Mouse (Mus musculus) C2C12 (cell line): ENCODE measurements around the gene Nbr1.

ENCODE experiments used
- CTCF ChIP-seq: IDR thresholded peaks from one replicate; pipeline ENCODE4 v1.5.1; 2011; ENCODE audit not compliant: control insufficient read depth, insufficient read depth, insufficient read length
- MYOD1 ChIP-seq: IDR thresholded peaks from one replicate; pipeline ENCODE4 v1.6.1; 2011; ENCODE audit warnings: low read depth; ENCODE audit not compliant: control insufficient read depth, insufficient read length
- USF1 ChIP-seq: IDR thresholded peaks from one replicate; pipeline ENCODE4 v1.6.1; 2011; ENCODE audit warnings: low read depth, mild to moderate bottlenecking, control low read depth, moderate library complexity

DNA sequence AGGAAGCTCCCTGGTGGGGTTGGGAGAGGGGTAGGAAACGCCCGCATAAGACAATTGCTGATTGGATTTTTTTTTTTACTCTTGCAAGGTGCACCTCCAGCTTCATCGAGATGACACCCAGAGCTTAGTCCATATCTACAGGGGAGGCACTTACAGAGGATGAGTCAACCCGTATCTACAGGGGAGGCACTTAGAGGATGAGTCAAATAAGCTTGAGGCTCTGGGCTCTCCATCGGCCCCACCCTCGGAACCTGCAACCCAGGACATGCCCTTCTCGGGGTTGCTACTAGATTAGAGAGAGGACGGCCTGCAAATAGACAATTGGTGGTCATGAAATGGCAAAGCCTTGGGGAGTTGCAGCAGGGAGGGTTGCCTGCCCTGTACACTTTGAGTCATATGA, 64.2 kb downstream of the Nbr1 start:
- TF ChIP-seq USF1 (no peak), CTCF (no peak), MYOD1 (no peak)
